Mouse (Mus musculus) forebrain, embryonic 14.5 days (tissue): ENCODE data around the gene Anapc7. TPM values are rescaled to one million over a fixed set of nuclear protein-coding genes. Genes with fewer than 3 reads are reported as not detected.
"Not testable (repeated sequence)": the region's sequence is repeated elsewhere in the genome, so short reads cannot be mapped to it uniquely, and the experiment has no call there.

Experiments used
- ATAC-seq: fragments of 200-750 bp; cut with Nextera tagmentation; 2 replicates; pipeline ENCODE4 v1.8.0; 2017; ENCODE audit warnings: mild to moderate bottlenecking, moderate library complexity
- DNase-seq: peaks from one replicate; pipeline ENCODE4 v3.0.0-alpha.2; 2015; ENCODE audit warnings: low spot score
- H3K27ac ChIP-seq: fragments of 300-500 bp; sonication (generic); 2 replicates; pipeline ENCODE4 v1.5.1; 2014; ENCODE audit warnings: low read depth, mild to moderate bottlenecking, control low read depth, low read length, moderate library complexity
- H3K27me3 ChIP-seq: fragments of 300-500 bp; sonication (generic); replicated peaks from 2 replicates; pipeline ENCODE4 v1.6.1; 2014; ENCODE audit warnings: low read length, control low read depth, mixed read lengths; ENCODE audit not compliant: control insufficient read depth, insufficient read depth
- H3K36me3 ChIP-seq: fragments of 300-500 bp; sonication (generic); 2 replicates; pipeline ENCODE4 v1.6.1; 2014; ENCODE audit warnings: low read length, control low read depth; ENCODE audit not compliant: control insufficient read depth, insufficient read depth
- H3K4me1 ChIP-seq: fragments of 300-500 bp; sonication (generic); 2 replicates; pipeline ENCODE4 v1.6.1; 2014; ENCODE audit warnings: antibody characterized with exemption, low read length, control low read depth; ENCODE audit not compliant: control insufficient read depth, insufficient read depth
- H3K4me2 ChIP-seq: fragments of 300-500 bp; sonication (generic); 2 replicates; pipeline ENCODE4 v1.6.1; 2014; ENCODE audit warnings: mild to moderate bottlenecking, control low read depth, low read length
- H3K4me3 ChIP-seq: fragments of 300-500 bp; sonication (generic); 2 replicates; pipeline ENCODE4 v1.5.1; 2014; ENCODE audit warnings: low read depth, low read length, control low read depth
- H3K9ac ChIP-seq: fragments of 300-500 bp; sonication (generic); 2 replicates; pipeline ENCODE4 v1.6.1; 2014; ENCODE audit warnings: mild to moderate bottlenecking, low read length, control low read depth, moderate library complexity
- H3K9me3 ChIP-seq: fragments of 300-500 bp; sonication (generic); replicated peaks from 2 replicates; pipeline ENCODE4 v1.6.1; 2016; ENCODE audit warnings: low read length, control low read depth, mixed read lengths; ENCODE audit not compliant: control insufficient read depth
- WGBS: fragments of 180-500 bp; shearing (Covaris S2); extraction: QIAGEN DNeasy Blood & Tissue Kit; methylation state at CpG from one replicate; pipeline ENCODE4 v1.1.7; 2014; 5-methylcytosine and 5-hydroxymethylcytosine counted together
- polyA plus RNA-seq: library from polyadenylated mRNA; unstranded; fragments of >200 nt; fragmentation: Nextera tagmentation; extraction: Ambion mirVana; gene quantifications from 2 replicates; pipeline ENCODE4 v1.2.1, GENCODE M21; 2014

Anapc7 gene
- polyA plus RNA-seq, 1 experiment from 2014 or later = 37.3 TPM

GRCm38 (mm10) chr5:122415465-122415864 is 6.0 kb upstream of the Anapc7 start:
- Histone ChIP-seq H3K9me3 (no peaks in the 10 kb centered on the region; the same call in 1 of the 2 replicates), H3K9ac (no peak overlapping the region), H3K4me1 (no peaks in the 10 kb centered on the region), H3K36me3 (no peaks in the 10 kb centered on the region), H3K27me3 (no peaks in the 10 kb centered on the region), H3K4me3 (no peak overlapping the region), H3K27ac (no peak overlapping the region), H3K4me2 (no peak overlapping the region)
- 90% methylated on average over 12 of the region's 12 CpGs for WGBS
- ATAC-seq (no peak), DNase-seq (no peak)

DNA sequence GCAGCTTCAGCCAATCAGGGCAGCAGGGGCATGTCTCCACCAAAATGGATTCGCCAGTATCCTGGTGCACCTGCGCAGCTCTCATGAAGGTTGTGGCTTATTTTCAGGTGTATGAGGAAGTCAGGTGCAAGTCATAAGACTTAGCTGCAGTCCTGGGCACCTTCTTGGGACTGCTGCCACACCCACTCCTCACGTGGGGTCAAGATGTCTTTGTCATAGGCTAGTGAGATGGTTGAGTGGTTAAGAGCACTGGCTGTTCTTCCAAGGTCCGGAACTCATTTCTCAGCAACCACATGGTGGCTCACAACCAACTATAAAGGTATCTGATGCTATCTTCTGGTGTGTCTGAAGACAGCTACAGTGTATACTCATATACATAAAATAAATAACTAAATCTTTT is 817 bp upstream of the Anapc7 start:
- H3K4me3 ChIP-seq, H3K27me3 ChIP-seq, H3K27ac ChIP-seq, H3K9me3 ChIP-seq, H3K4me2 ChIP-seq, ATAC-seq, H3K9ac ChIP-seq, DNase-seq, H3K36me3 ChIP-seq: not testable (repeated sequence)
- peaks cover 12% of the 10 kb centered on the region for H3K4me1 ChIP-seq
- WGBS = 65% methylated on average over 4 of the region's 4 CpGs

DNA sequence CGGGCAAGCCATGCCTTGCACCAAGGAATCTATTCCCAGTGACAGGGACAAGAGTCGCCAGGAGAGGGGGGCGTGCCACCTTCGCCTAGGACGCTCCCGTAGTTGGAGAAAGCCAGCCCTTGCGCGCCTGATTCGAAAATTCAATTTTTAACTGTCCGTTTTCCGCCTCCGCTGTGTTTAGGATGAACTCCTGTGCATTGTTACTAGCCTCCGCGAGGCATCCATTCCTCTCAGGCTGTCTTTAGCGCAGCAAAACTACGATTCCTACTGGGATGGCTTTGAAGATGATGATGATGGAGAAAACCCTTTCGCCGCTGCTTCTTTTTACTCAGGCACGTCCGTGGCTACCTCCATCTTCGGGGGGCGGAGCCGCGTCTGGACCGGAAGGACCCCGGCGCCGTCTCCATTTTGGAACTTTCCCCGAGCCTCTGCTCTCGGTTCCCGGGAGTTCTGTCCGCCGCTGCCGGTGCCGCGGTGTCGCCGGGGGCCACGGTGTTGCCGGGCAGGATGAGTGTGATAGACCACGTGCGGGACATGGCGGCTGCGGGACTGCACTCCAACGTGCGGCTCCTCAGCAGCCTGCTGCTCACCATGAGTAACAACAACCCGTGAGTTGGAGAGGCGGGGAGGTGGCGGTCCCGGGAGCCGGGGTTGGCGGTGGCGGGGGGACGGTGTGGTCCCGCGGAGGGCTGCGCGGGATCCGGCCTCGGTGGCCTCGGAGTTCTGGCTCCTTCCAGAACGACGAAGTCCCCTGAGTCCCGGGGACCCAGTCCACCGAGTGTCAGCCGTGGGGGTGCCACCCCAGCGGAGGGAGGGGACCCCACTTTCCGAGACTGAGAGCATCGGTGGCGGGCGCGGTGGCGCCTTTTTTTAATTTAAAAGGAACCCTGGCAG is 825 bp downstream of the Anapc7 start:
- DNase-seq (peak; percentile 91), ATAC-seq (peak; percentile 94)
- H3K4me3 ChIP-seq = peak overlapping the region; percentile 98
- H3K36me3 ChIP-seq = peaks cover 8% of the 10 kb centered on the region; the same call in 1 of the 2 replicates
- peak overlapping the region; percentile 90 for H3K9ac ChIP-seq
- under 1% methylated on average over 73 of the region's 73 CpGs for WGBS
- no peaks in the 10 kb centered on the region for H3K9me3 ChIP-seq
- peaks cover 12% of the 10 kb centered on the region for H3K4me1 ChIP-seq
- peak overlapping the region; percentile 89 for H3K4me2 ChIP-seq
- no peaks in the 10 kb centered on the region for H3K27me3 ChIP-seq
- peak overlapping the region; percentile 93 for H3K27ac ChIP-seq

- Histone ChIP-seq H3K4me2 (peak overlapping the region; percentile 89), H3K9ac (peak overlapping the region; percentile 90), H3K36me3 (peaks cover 11% of the 10 kb centered on the region; the same call in 1 of the 2 replicates), H3K27me3 (no peaks in the 10 kb centered on the region), H3K4me3 (peak overlapping the region; percentile 98), H3K4me1 (peaks cover 12% of the 10 kb centered on the region), H3K9me3 (no peaks in the 10 kb centered on the region), H3K27ac (no peak overlapping the region)
- DNase-seq = no peak
- WGBS = 38% methylated on average over 15 of the region's 15 CpGs
- no peak for ATAC-seq
These were observed 1.6 kb downstream of the Anapc7 start for GRCm38 (mm10) chr5:122423083-122423482.

DNA sequence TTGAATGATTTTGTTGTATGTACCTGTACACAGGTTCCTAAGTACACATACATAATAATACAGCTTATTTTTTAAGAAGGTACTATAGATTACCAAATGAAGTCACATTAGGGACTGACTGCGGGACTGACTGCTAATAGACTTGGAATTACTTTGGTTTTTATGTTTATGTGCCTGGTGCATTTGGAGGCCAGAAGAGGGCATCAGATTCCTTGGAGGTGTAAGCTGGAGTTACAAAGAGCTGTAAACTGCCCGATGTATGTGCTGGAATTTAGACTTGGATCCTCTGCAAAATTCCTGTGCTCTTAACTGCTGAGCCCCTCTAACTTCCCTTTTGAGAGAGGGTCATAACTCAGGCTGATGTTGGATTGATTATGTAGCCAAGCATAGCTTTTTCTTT is 4.1 kb downstream of the Anapc7 start:
- Histone ChIP-seq H3K27ac (no peak overlapping the region), H3K9me3 (no peaks in the 10 kb centered on the region), H3K27me3 (no peaks in the 10 kb centered on the region), H3K4me2 (no peak overlapping the region), H3K4me1 (peaks cover 12% of the 10 kb centered on the region), H3K36me3 (peaks cover 35% of the 10 kb centered on the region), H3K9ac (no peak overlapping the region), H3K4me3 (no peak overlapping the region)
- DNase-seq (no peak), ATAC-seq (no peak)
- WGBS = 86% methylated on average over 2 of the region's 2 CpGs

GRCm38 (mm10) chr5:122430036-122430775 is 8.7 kb downstream of the Anapc7 start:
- Histone ChIP-seq H3K9ac (no peak overlapping the region), H3K9me3 (no peaks in the 10 kb centered on the region), H3K36me3 (peaks cover 80% of the 10 kb centered on the region), H3K4me2 (no peak overlapping the region), H3K4me1 (no peaks in the 10 kb centered on the region), H3K27me3 (no peaks in the 10 kb centered on the region), H3K27ac (no peak overlapping the region), H3K4me3 (no peak overlapping the region)
- DNase-seq = no peak
- 94% methylated on average over 4 of the region's 4 CpGs for WGBS
- no peak for ATAC-seq

GRCm38 (mm10) chr5:122431221-122431620 is 9.7 kb downstream of the Anapc7 start:
- no peak for ATAC-seq
- Histone ChIP-seq H3K27ac (no peak overlapping the region), H3K36me3 (peaks cover 85% of the 10 kb centered on the region), H3K4me3 (no peak overlapping the region), H3K9me3 (no peaks in the 10 kb centered on the region), H3K4me2 (no peak overlapping the region), H3K9ac (no peak overlapping the region), H3K27me3 (no peaks in the 10 kb centered on the region), H3K4me1 (no peaks in the 10 kb centered on the region)
- no peak for DNase-seq
- WGBS = 96% methylated on average over 8 of the region's 8 CpGs

GRCm38 (mm10) chr5:122434541-122434940 is 13.0 kb downstream of the Anapc7 start:
- peaks cover 99% of the 10 kb centered on the region for H3K36me3 ChIP-seq
- no peak overlapping the region for H3K9ac ChIP-seq
- DNase-seq (no peak), ATAC-seq (no peak)
- no peaks in the 10 kb centered on the region for H3K4me1 ChIP-seq
- H3K9me3 ChIP-seq = no peaks in the 10 kb centered on the region
- no peak overlapping the region for H3K27ac ChIP-seq
- H3K4me2 ChIP-seq = no peak overlapping the region
- no peak overlapping the region for H3K4me3 ChIP-seq
- H3K27me3 ChIP-seq = no peaks in the 10 kb centered on the region
- WGBS = 84% methylated on average over 4 of the region's 4 CpGs
